Mouse (Mus musculus): ENCODE results near the gene Olfr111. TPM values are rescaled to one million over a fixed set of nuclear protein-coding genes. Genes with fewer than 3 reads are reported as not detected.

Gene Olfr111
- not detected in 2 replicates for total RNA-seq (2012; rRNA removed)
- total RNA-seq (2014; rRNA removed), result not detected in 2 replicates
- polyA plus RNA-seq (2012; ENCODE audit: insufficient read length, low read depth), result not detected in 2 replicates

- H3K9ac ChIP-seq (ENCODE audit: insufficient read depth, low read depth), result no peak within 1 kb of the TSS
- no peak within 1 kb of the TSS for H3K27ac ChIP-seq (ENCODE audit: insufficient read depth, low read depth)
- peaks cover under 1% of the 10 kb centered on the region for H3K9me3 ChIP-seq (replicated peaks; ENCODE audit: low read length)
- H3K79me2 ChIP-seq (replicated peaks; ENCODE audit: control insufficient read depth, extremely low read depth, insufficient read depth, poor library complexity, severe bottlenecking), result no peaks in the 10 kb centered on the region
- dilution Hi-C loops (cut with MboI; ENCODE audit: extremely low pct_ligation_motif_present, extremely low pct_unique_long_range_greater_than_20kb, low sequenced_read_pairs), result no loop called here
- H3K27me3 ChIP-seq (replicated peaks), result no peaks in the 10 kb centered on the region
- no peaks in the 10 kb centered on the region for H3K4me1 ChIP-seq (ENCODE audit: control insufficient read depth in 1 of 2, insufficient read depth in 2 of 2)
- in situ Hi-C loops (cut with MboI; ENCODE audit: low pct_ligation_motif_present, low pct_unique_long_range_greater_than_20kb, low sequenced_read_pairs), result no loop called here
- DNase-seq (ENCODE audit: extremely low read depth), result no peak
- H3K4me2 ChIP-seq (ENCODE audit: insufficient read depth, low read depth, poor library complexity, severe bottlenecking), result no peak within 1 kb of the TSS
- H3K36me3 ChIP-seq (replicated peaks in 1 of 2; ENCODE audit: control insufficient read depth in 1 of 2, insufficient read depth in 1 of 2, low read length in 1 of 2), result no peaks in the 10 kb centered on the region
- TF ChIP-seq CHD1 (IDR thresholded peaks at IDR 0.05; ENCODE audit: low read depth, low read length) (no peak), MXI1 (IDR thresholded peaks at IDR 0.05; ENCODE audit: low read depth, low read length) (no peak), ELF1 (IDR thresholded peaks at IDR 0.05; ENCODE audit: low read depth, low read length) (no peak), SMC3 (IDR thresholded peaks at IDR 0.05; ENCODE audit: low read depth, low read length) (no peak), USF2 (conservative IDR thresholded peaks at IDR 0.05; ENCODE audit: low read depth, low read length) (no peak), ZKSCAN1 (IDR thresholded peaks at IDR 0.05; ENCODE audit: borderline replicate concordance, low read depth, low read length) (no peak), E2F4 (IDR thresholded peaks at IDR 0.05; ENCODE audit: insufficient replicate concordance, low read depth, low read length) (no peak), PAX5 (IDR thresholded peaks at IDR 0.05; ENCODE audit: low read length) (no peak), ZMIZ1 (IDR thresholded peaks at IDR 0.05; ENCODE audit: low read depth, low read length) (no peak), MAFK (IDR thresholded peaks at IDR 0.05; ENCODE audit: insufficient replicate concordance, low read length) (no peak), ETS1 (conservative IDR thresholded peaks at IDR 0.05; ENCODE audit: low read depth, low read length) (no peak), NRF1 (IDR thresholded peaks at IDR 0.05; ENCODE audit: low read depth, low read length) (no peak), MEF2A (IDR thresholded peaks at IDR 0.05; ENCODE audit: borderline replicate concordance, low read depth, low read length) (no peak), TCF12 (IDR thresholded peaks at IDR 0.05; ENCODE audit: low read depth, low read length) (no peak), SIN3A (IDR thresholded peaks at IDR 0.05; ENCODE audit: low read length) (no peak), HCFC1 (IDR thresholded peaks at IDR 0.05; ENCODE audit: low read depth, low read length) (no peak), TBP (conservative IDR thresholded peaks at IDR 0.05; ENCODE audit: low read depth, low read length) (no peak), USF1 (IDR thresholded peaks at IDR 0.05; ENCODE audit: low read depth, low read length) (no peak), MAX (IDR thresholded peaks at IDR 0.05; ENCODE audit: low read length) (no peak), ZC3H11A (IDR thresholded peaks at IDR 0.05; ENCODE audit: low read depth, low read length) (no peak)
- no peak within 1 kb of the TSS for H3K4me3 ChIP-seq (replicated peaks in 1 of 3; ENCODE audit: low read depth in 2 of 3, low read length in 2 of 3, poor library complexity in 1 of 3)
Measured at GRCm38 (mm10) chr17:37507730-37508129, at the start of gene Olfr111. TSS of gene Olfr111 (plus strand) at chr17:37508030.

GRCm38 (mm10) chr17:37458616-37459015 is 49.2 kb upstream of the Olfr111 start, which contains the start of gene Olfr109:
TSS of gene Olfr109 (plus strand) at chr17:37458916.
- H3K27ac ChIP-seq (ENCODE audit: insufficient read depth, low read depth), result no peak within 1 kb of the TSS
- TF ChIP-seq MEF2A (IDR thresholded peaks at IDR 0.05; ENCODE audit: borderline replicate concordance, low read depth, low read length) (no peak), USF2 (conservative IDR thresholded peaks at IDR 0.05; ENCODE audit: low read depth, low read length) (no peak), NELFE (IDR thresholded peaks at IDR 0.05; ENCODE audit: low read depth, low read length) (no peak)
- no peaks in the 10 kb centered on the region for H3K36me3 ChIP-seq (replicated peaks in 1 of 2; ENCODE audit: control insufficient read depth in 1 of 2, insufficient read depth in 1 of 2, low read length in 1 of 2)
- no peaks in the 10 kb centered on the region for H3K79me2 ChIP-seq (replicated peaks; ENCODE audit: control insufficient read depth, extremely low read depth, insufficient read depth, poor library complexity, severe bottlenecking)
- in situ Hi-C loops (cut with MboI; ENCODE audit: low pct_ligation_motif_present, low pct_unique_long_range_greater_than_20kb, low sequenced_read_pairs) (no loop called here), dilution Hi-C loops (cut with MboI; ENCODE audit: extremely low pct_ligation_motif_present, extremely low pct_unique_long_range_greater_than_20kb, low sequenced_read_pairs) (no loop called here)
- no peak for DNase-seq (ENCODE audit: extremely low read depth)
- H3K27me3 ChIP-seq (replicated peaks), result no peaks in the 10 kb centered on the region
- H3K4me2 ChIP-seq (ENCODE audit: insufficient read depth, low read depth, poor library complexity, severe bottlenecking), result no peak within 1 kb of the TSS
- H3K9ac ChIP-seq (ENCODE audit: insufficient read depth, low read depth), result no peak within 1 kb of the TSS
- H3K9me3 ChIP-seq (replicated peaks; ENCODE audit: low read length), result no peaks in the 10 kb centered on the region
- H3K4me1 ChIP-seq (ENCODE audit: control insufficient read depth in 1 of 2, insufficient read depth in 2 of 2), result no peaks in the 10 kb centered on the region
- no peak within 1 kb of the TSS for H3K4me3 ChIP-seq (replicated peaks in 1 of 3; ENCODE audit: low read depth in 2 of 3, low read length in 2 of 3, poor library complexity in 1 of 3)

Measured in CH12.LX (cell line).